Mouse (Mus musculus) heart, embryonic 11.5 days (tissue): ENCODE data around the gene Nkd1. TPM values are rescaled to one million over a fixed set of nuclear protein-coding genes. Genes with fewer than 3 reads are reported as not detected.

Experiments used
- ATAC-seq: fragments of 200-750 bp; cut with Nextera tagmentation; replicated peaks from 2 replicates; pipeline ENCODE4 v1.8.0; 2017; ENCODE audit warnings: moderate library complexity; ENCODE audit not compliant: insufficient number of reproducible peaks, low FRiP score, low TSS enrichment
- H3K27ac ChIP-seq: fragments of 300-500 bp; sonication (generic); 2 replicates; pipeline ENCODE4 v1.5.1; 2014; ENCODE audit warnings: mild to moderate bottlenecking, low read depth, low read length
- H3K27me3 ChIP-seq: fragments of 300-500 bp; sonication (generic); 2 replicates; pipeline ENCODE4 v1.6.1; 2014; ENCODE audit warnings: mild to moderate bottlenecking, low read length, mixed read lengths; ENCODE audit not compliant: control insufficient read depth, insufficient read depth
- H3K36me3 ChIP-seq: fragments of 300-500 bp; sonication (generic); 2 replicates; pipeline ENCODE4 v1.6.1; 2014; ENCODE audit warnings: mild to moderate bottlenecking, low read length, moderate library complexity, mixed read lengths; ENCODE audit not compliant: control insufficient read depth, insufficient read depth
- H3K4me1 ChIP-seq: fragments of 300-500 bp; sonication (generic); 2 replicates; pipeline ENCODE4 v1.6.1; 2014; ENCODE audit warnings: low read length; ENCODE audit not compliant: control insufficient read depth, insufficient read depth
- H3K4me2 ChIP-seq: fragments of 300-500 bp; sonication (generic); 2 replicates; pipeline ENCODE4 v1.6.1; 2014; ENCODE audit warnings: mild to moderate bottlenecking, moderate library complexity
- H3K4me3 ChIP-seq: fragments of 300-500 bp; sonication (generic); 2 replicates; pipeline ENCODE4 v1.5.1; 2014; ENCODE audit warnings: low read depth, low read length
- H3K9ac ChIP-seq: fragments of 300-500 bp; sonication (generic); 2 replicates; pipeline ENCODE4 v1.6.1; 2014; ENCODE audit warnings: mild to moderate bottlenecking, low read depth, low read length, moderate library complexity
- H3K9me3 ChIP-seq: fragments of 300-500 bp; sonication (generic); replicated peaks from 2 replicates; pipeline ENCODE4 v1.6.1; 2016; ENCODE audit warnings: low read length; ENCODE audit not compliant: control insufficient read depth
- WGBS: fragments of 180-500 bp; shearing (Covaris S2); extraction: QIAGEN DNeasy Blood & Tissue Kit; methylation state at CpG from one replicate; pipeline ENCODE4 v1.1.7; 2014; ENCODE audit not compliant: insufficient replicate concordance; 5-methylcytosine and 5-hydroxymethylcytosine counted together
- polyA plus RNA-seq: library from polyadenylated mRNA; unstranded; fragments of >200 nt; fragmentation: Nextera tagmentation; extraction: Ambion mirVana; gene quantifications from 2 replicates; pipeline ENCODE4 v1.2.1, GENCODE M21; 2014

Nkd1 gene
- polyA plus RNA-seq, 1 experiment from 2014 or later, result 17.3 TPM

GRCm38 (mm10) chr8:88567314-88568121 is 46.4 kb downstream of the Nkd1 start:
- no peaks in the 10 kb centered on the region for H3K9me3 ChIP-seq
- peak overlapping the region; percentile 80 for H3K27ac ChIP-seq
- 55% methylated on average over 13 of the region's 13 CpGs for WGBS
- ATAC-seq, result no peak
- H3K36me3 ChIP-seq, result no peaks in the 10 kb centered on the region
- no peaks in the 10 kb centered on the region for H3K27me3 ChIP-seq
- H3K4me1 ChIP-seq, result peaks cover 88% of the 10 kb centered on the region
- H3K4me3 ChIP-seq, result no peak overlapping the region
- peak overlapping the region; percentile 39; the same call in 1 of the 2 replicates for H3K9ac ChIP-seq
- H3K4me2 ChIP-seq, result no peak overlapping the region

GRCm38 (mm10) chr8:88568211-88568610 is 47.1 kb downstream of the Nkd1 start:
- Histone ChIP-seq H3K9ac (peak overlapping the region; percentile 39; the same call in 1 of the 2 replicates), H3K4me3 (no peak overlapping the region), H3K27me3 (no peaks in the 10 kb centered on the region), H3K36me3 (no peaks in the 10 kb centered on the region), H3K4me2 (no peak overlapping the region), H3K4me1 (peaks cover 86% of the 10 kb centered on the region), H3K9me3 (no peaks in the 10 kb centered on the region), H3K27ac (peak overlapping the region; percentile 80)
- 81% methylated on average over 3 of the region's 3 CpGs for WGBS
- no peak for ATAC-seq

GRCm38 (mm10) chr8:88569366-88569765 is 48.2 kb downstream of the Nkd1 start:
- Histone ChIP-seq H3K9ac (no peak overlapping the region; the same call in 1 of the 2 replicates), H3K36me3 (no peaks in the 10 kb centered on the region), H3K27ac (no peak overlapping the region), H3K27me3 (peaks cover 1% of the 10 kb centered on the region; the same call in 1 of the 2 replicates), H3K4me3 (no peak overlapping the region), H3K4me1 (peaks cover 83% of the 10 kb centered on the region), H3K4me2 (no peak overlapping the region), H3K9me3 (no peaks in the 10 kb centered on the region)
- no peak for ATAC-seq
- WGBS, result 75% methylated on average over 7 of the region's 7 CpGs

- Histone ChIP-seq H3K9me3 (no peaks in the 10 kb centered on the region), H3K27ac (peak overlapping the region; percentile 87), H3K4me1 (peaks cover 75% of the 10 kb centered on the region), H3K9ac (peak overlapping the region; percentile 53; the same call in 1 of the 2 replicates), H3K4me2 (0 out of 2 replicates have a peak overlapping the region, but pooled peaks have one; percentile 14), H3K36me3 (no peaks in the 10 kb centered on the region), H3K4me3 (no peak overlapping the region), H3K27me3 (peaks cover 3% of the 10 kb centered on the region; the same call in 1 of the 2 replicates)
- peak; percentile 53; the same call in 1 of the 2 replicates for ATAC-seq
- WGBS, result 21% methylated on average over 10 of the region's 10 CpGs
Measured at GRCm38 (mm10) chr8:88570293-88570998, 49.3 kb downstream of the Nkd1 start.

- Histone ChIP-seq H3K4me2 (no peak overlapping the region), H3K9ac (no peak overlapping the region), H3K27ac (peak overlapping the region; percentile 87; the same call in 1 of the 2 replicates), H3K4me1 (peaks cover 71% of the 10 kb centered on the region), H3K36me3 (no peaks in the 10 kb centered on the region), H3K27me3 (peaks cover 3% of the 10 kb centered on the region; the same call in 1 of the 2 replicates), H3K9me3 (no peaks in the 10 kb centered on the region), H3K4me3 (no peak overlapping the region)
- no peak for ATAC-seq
- 66% methylated on average over 14 of the region's 14 CpGs for WGBS
Measured at GRCm38 (mm10) chr8:88571434-88572184, 50.5 kb downstream of the Nkd1 start.

- H3K27me3 ChIP-seq, result peaks cover 3% of the 10 kb centered on the region; the same call in 1 of the 2 replicates
- no peak overlapping the region for H3K27ac ChIP-seq
- ATAC-seq, result no peak
- H3K4me1 ChIP-seq, result peaks cover 68% of the 10 kb centered on the region
- no peak overlapping the region for H3K4me3 ChIP-seq
- no peaks in the 10 kb centered on the region for H3K36me3 ChIP-seq
- no peak overlapping the region for H3K4me2 ChIP-seq
- H3K9me3 ChIP-seq, result no peaks in the 10 kb centered on the region
- WGBS, result 83% methylated on average over 12 of the region's 12 CpGs
- H3K9ac ChIP-seq, result no peak overlapping the region
Measured at GRCm38 (mm10) chr8:88572185-88572909, 51.2 kb downstream of the Nkd1 start.

- H3K4me2 ChIP-seq, result no peak overlapping the region
- H3K9me3 ChIP-seq, result no peaks in the 10 kb centered on the region
- no peaks in the 10 kb centered on the region for H3K36me3 ChIP-seq
- peaks cover 3% of the 10 kb centered on the region; the same call in 1 of the 2 replicates for H3K27me3 ChIP-seq
- no peak overlapping the region for H3K27ac ChIP-seq
- no peak overlapping the region for H3K9ac ChIP-seq
- peaks cover 61% of the 10 kb centered on the region for H3K4me1 ChIP-seq
- ATAC-seq, result no peak
- WGBS, result 83% methylated on average over 14 of the region's 14 CpGs
- H3K4me3 ChIP-seq, result no peak overlapping the region
Measured at GRCm38 (mm10) chr8:88572941-88573645, 51.9 kb downstream of the Nkd1 start.
